ENCODE assay signal across 8 mouse cellular contexts in genomic region chr11:97619391-97619795, GRCm38 (mm10). TPM values are rescaled to one million over a fixed set of nuclear protein-coding genes. Genes with fewer than 3 reads are reported as not detected.
DNase-seq lines count a peak whose midpoint lies in the region; ATAC-seq and TF ChIP-seq lines count a peak whose summit lies in the region.

No protein-coding gene starts in this region.

- POLR2A ChIA-PET in Patski (lab: Charles Lee) = no interaction called here

- TF ChIP-seq CTCF in Patski (IDR thresholded peaks at IDR 0.05) = peak; percentile 89

- H3K27ac ChIP-seq in limb, embryonic 14.5 days (replicated peaks; ENCODE audit: low read depth, low read length) = no peak overlapping the region
- H3K27ac ChIP-seq in limb, embryonic 10.5 days = no peak overlapping the region

- no peak overlapping the region for H3K9ac ChIP-seq in limb, embryonic 14.5 days (ENCODE audit: low read depth, low read length, severe bottlenecking)

- H3K4me3 ChIP-seq in limb, embryonic 14.5 days (replicated peaks; ENCODE audit: low read length) = no peak overlapping the region
- H3K4me3 ChIP-seq in limb, embryonic 10.5 days = no peak overlapping the region

- no peak for TF ChIP-seq POLR2A in limb, embryonic 14.5 days (IDR thresholded peaks at IDR 0.05; ENCODE audit: borderline replicate concordance, extremely low read depth, insufficient read depth, insufficient read length)

- 41% methylated on average over 5 of the region's 5 CpGs for WGBS in limb, embryonic 14.5 days
- WGBS in limb, embryonic 10.5 days = 57% methylated on average over 5 of the region's 5 CpGs

- ATAC-seq in limb, embryonic 14.5 days (ENCODE audit: low FRiP score, low read depth) = no peak
- peak; percentile 60 for ATAC-seq in Patski
- ATAC-seq in granulocyte monocyte progenitor cell, adult 5-6 weeks (replicated peaks; ENCODE audit: poor library complexity, severe bottlenecking) = peak; percentile 48; the same call in 1 of the 2 replicates
- no peak for ATAC-seq in inflammation-experienced regulatory T-cells, adult 6 months

- no peaks in the 10 kb centered on the region for H3K36me3 ChIP-seq in limb, embryonic 14.5 days (ENCODE audit: control insufficient read depth, insufficient read depth, low read length)
- H3K36me3 ChIP-seq in limb, embryonic 10.5 days = no peaks in the 10 kb centered on the region

- peak; percentile 40 for DNase-seq in limb, embryonic 14.5 days (ENCODE audit: low spot score)
- DNase-seq in limb, embryonic 10.5 days (ENCODE audit: low spot score) = no peak
- no peak for DNase-seq in Patski (ENCODE audit: low read depth, low spot score)
- DNase-seq in cerebellum, adult 9-11 months = peak; percentile 82
- peak; percentile 52 to 78 for DNase-seq in layer of hippocampus, postnatal 14 days (ENCODE audit: low spot score in 2 of 2)
- peak; percentile 27 for DNase-seq in ovary, postnatal 10 days (ENCODE audit: low spot score)

- in situ Hi-C loops in Patski (cut with MboI; ENCODE audit: low pct_unique_long_range_greater_than_20kb) = no loop called here

- no peaks in the 10 kb centered on the region for H3K4me1 ChIP-seq in limb, embryonic 14.5 days (ENCODE audit: control insufficient read depth, insufficient read depth, low read length)
- peaks cover 3% of the 10 kb centered on the region; the same call in 1 of the 2 replicates for H3K4me1 ChIP-seq in limb, embryonic 10.5 days

- no peak overlapping the region for H3K4me2 ChIP-seq in limb, embryonic 14.5 days (replicated peaks; ENCODE audit: low read depth, low read length, severe bottlenecking)

- peaks cover 14% of the 10 kb centered on the region for H3K27me3 ChIP-seq in limb, embryonic 14.5 days (ENCODE audit: control insufficient read depth, insufficient read depth, low read length)
- peaks cover 52% of the 10 kb centered on the region for H3K27me3 ChIP-seq in limb, embryonic 10.5 days (ENCODE audit: low read depth, poor library complexity, severe bottlenecking)
- peaks cover 22% of the 10 kb centered on the region for H3K27me3 ChIP-seq in Patski

- H3K9me3 ChIP-seq in limb, embryonic 14.5 days (ENCODE audit: control insufficient read depth, low read length) = no peaks in the 10 kb centered on the region
- no peaks in the 10 kb centered on the region for H3K9me3 ChIP-seq in limb, embryonic 10.5 days (replicated peaks)

- CTCF ChIA-PET in Patski (lab: Charles Lee) = interaction anchor here (0.7 to 1.9 kb wide), 9 partner anchors 9 to 129 kb away, joined by 3 to 9 read pairs (median 4); partner anchors contain the start of gene Srcin1

RNA-seq across cellular contexts. Expression of gene Epop, which starts 10.1 kb away (rescaled TPM):
- polyA plus RNA-seq in limb, embryonic 14.5 days (2012; rRNA removed) = 6.6 and 9.2 TPM in 2 replicates
- polyA plus RNA-seq in limb, embryonic 14.5 days (2014; fragmentation: Nextera tagmentation; extraction: Ambion mirVana) = 4.4 and 4.8 TPM in 2 replicates
- 16.1 and 23.8 TPM in 2 replicates for polyA plus RNA-seq in limb, embryonic 10.5 days (2016; fragmentation: Nextera tagmentation; extraction: Ambion mirVana)
- 5.3 TPM for polyA plus RNA-seq in Patski (2021)
- 7.5 and 8.1 TPM in 2 replicates for total RNA-seq in granulocyte monocyte progenitor cell, adult 5-6 weeks (2014; fragmentation: Nextera tagmentation)
- 1.6 and 2.5 TPM in 2 replicates for total RNA-seq in granulocyte monocyte progenitor cell, adult 5-6 weeks (2017)
- 10 to 100 TPM; 12.1 to 13.5 TPM for total RNA-seq in layer of hippocampus, postnatal 14 days (2021)
- under 1 TPM; 0.24 to 0.48 (median 0.45) TPM for polyA plus RNA-seq in inflammation-experienced regulatory T-cells, adult 6 months (2017; shearing (Covaris generic))

RNA-seq across cellular contexts. Expression of gene Srcin1, which starts 43.4 kb away (rescaled TPM):
- polyA plus RNA-seq in limb, embryonic 14.5 days (2012; rRNA removed) = 4.0 and 5.1 TPM in 2 replicates
- 0.39 and 0.53 TPM in 2 replicates for polyA plus RNA-seq in limb, embryonic 14.5 days (2014; fragmentation: Nextera tagmentation; extraction: Ambion mirVana)
- polyA plus RNA-seq in limb, embryonic 10.5 days (2016; fragmentation: Nextera tagmentation; extraction: Ambion mirVana) = 0.24 and 0.25 TPM in 2 replicates
- 1.8 TPM for polyA plus RNA-seq in Patski (2021)
- total RNA-seq in granulocyte monocyte progenitor cell, adult 5-6 weeks (2014; fragmentation: Nextera tagmentation) = not detected in 2 replicates
- not detected in 2 replicates for total RNA-seq in granulocyte monocyte progenitor cell, adult 5-6 weeks (2017)
- 100 to 1,000 TPM; 309 to 331 TPM for total RNA-seq in layer of hippocampus, postnatal 14 days (2021)
- polyA plus RNA-seq in inflammation-experienced regulatory T-cells, adult 6 months (2017; shearing (Covaris generic)) = not detected

RNA-seq across cellular contexts. Expression of gene Mllt6, which starts 43.8 kb away (rescaled TPM):
- 28.6 and 36.0 TPM in 2 replicates for polyA plus RNA-seq in limb, embryonic 14.5 days (2012; rRNA removed)
- 4.9 and 6.1 TPM in 2 replicates for polyA plus RNA-seq in limb, embryonic 14.5 days (2014; fragmentation: Nextera tagmentation; extraction: Ambion mirVana)
- polyA plus RNA-seq in limb, embryonic 10.5 days (2016; fragmentation: Nextera tagmentation; extraction: Ambion mirVana) = 2.5 TPM in 2 replicates
- polyA plus RNA-seq in Patski (2021) = 28.1 TPM
- total RNA-seq in granulocyte monocyte progenitor cell, adult 5-6 weeks (2014; fragmentation: Nextera tagmentation) = 5.7 and 8.5 TPM in 2 replicates
- 4.9 and 6.5 TPM in 2 replicates for total RNA-seq in granulocyte monocyte progenitor cell, adult 5-6 weeks (2017)
- 10 to 100 TPM; 72.8 to 83.8 TPM for total RNA-seq in layer of hippocampus, postnatal 14 days (2021)
- polyA plus RNA-seq in inflammation-experienced regulatory T-cells, adult 6 months (2017; shearing (Covaris generic)) = 10 to 100 TPM; 13.4 to 17.0 (median 14.6) TPM

Comparison
In these comparisons a context has a peak if more than half of its experiments do, and no peak if none do; other contexts are left out.
1. DNase-seq: peak in limb, embryonic 14.5 days (single experiment), cerebellum, adult 9-11 months (single experiment), layer of hippocampus, postnatal 14 days (2 of 2) and ovary, postnatal 10 days (single experiment); none in limb, embryonic 10.5 days (single experiment) and Patski (single experiment).
2. ATAC-seq: peak in Patski (single experiment) and granulocyte monocyte progenitor cell, adult 5-6 weeks (single experiment); none in limb, embryonic 14.5 days (single experiment) and inflammation-experienced regulatory T-cells, adult 6 months (single experiment).